Comparison of ENCODE assay signal across 12 mouse cellular contexts in genomic region chrX:48127502-48128218, GRCm38 (mm10). TPM values are rescaled to one million over a fixed set of nuclear protein-coding genes. Genes with fewer than 3 reads are reported as not detected.
A peak's percentile ranks its signal among the peaks of the same experiment; 100 is the strongest.
DNase-seq lines count a peak whose midpoint lies in the region; ATAC-seq and TF ChIP-seq lines count a peak whose summit lies in the region.
"Had no signal": no experiment of that assay in that cellular context is flagged by ENCODE, and none has a peak within 500 bp of the region (broad histone marks: within the 10 kb centered on the region; RNA-seq: fewer than 3 reads in every experiment).

No protein-coding gene starts in this region.

- no peak overlapping the region for H3K9ac ChIP-seq in ES-E14 (ENCODE audit: insufficient read depth, low read depth, low read length, poor library complexity, severe bottlenecking)
- H3K9ac ChIP-seq: midbrain, embryonic 15.5 days had no signal

- H3K36me3 ChIP-seq in ES-E14 (ENCODE audit: control insufficient read depth, insufficient read depth, low read length, poor library complexity, severe bottlenecking): no peaks in the 10 kb centered on the region
- H3K36me3 ChIP-seq: embryonic facial prominence, embryonic 10.5 days; midbrain, embryonic 15.5 days had no signal

- peak; percentile 37 for DNase-seq in lung, postnatal 36 days
- DNase-seq in lung, postnatal 14 days: no peak
- DNase-seq in ES-E14 (ENCODE audit: low read depth, low spot score): no peak
- DNase-seq in thymus, postnatal 36 days: peak; percentile 14 to 33
- DNase-seq in cerebellum, adult 9-11 months: no peak
- DNase-seq in testis, postnatal 10 days (ENCODE audit: low spot score): no peak
- DNase-seq: gastrocnemius, postnatal 36 days; heart, postnatal 4 days had no signal

- ATAC-seq in hematopoietic stem cell, adult 5-6 weeks (replicated peaks in 1 of 2; ENCODE audit: insufficient read depth in 1 of 2, low FRiP score in 2 of 2, low TSS enrichment in 1 of 2, low read depth in 1 of 2, poor library complexity in 2 of 2, severe bottlenecking in 2 of 2): peak; percentile 79 to 80
- ATAC-seq: forebrain, embryonic 14.5 days; midbrain, embryonic 15.5 days had no signal

- H3K9me3 ChIP-seq in ES-E14 (ENCODE audit: control insufficient read depth, insufficient read depth, low read depth, low read length): no peaks in the 10 kb centered on the region
- H3K9me3 ChIP-seq: embryonic facial prominence, embryonic 10.5 days; midbrain, embryonic 15.5 days had no signal

- no peak overlapping the region for H3K4me3 ChIP-seq in ES-E14 (ENCODE audit: insufficient read depth in 1 of 2, low read depth in 1 of 2, low read length in 2 of 2, poor library complexity in 1 of 2, severe bottlenecking in 1 of 2)
- H3K4me3 ChIP-seq: embryonic facial prominence, embryonic 10.5 days; midbrain, embryonic 15.5 days had no signal

- no peak overlapping the region for H3K27ac ChIP-seq in ES-E14 (ENCODE audit: insufficient read depth, low read depth, low read length, poor library complexity, severe bottlenecking)
- H3K27ac ChIP-seq: embryonic facial prominence, embryonic 10.5 days; midbrain, embryonic 15.5 days had no signal

- in situ Hi-C loops in ES-E14 (cut with MboI; ENCODE audit: low sequenced_read_pairs in 2 of 2, unreplicated experiment in 2 of 2): no loop called here

- no peaks in the 10 kb centered on the region for H3K4me1 ChIP-seq in ES-E14 (ENCODE audit: control insufficient read depth in 2 of 2, insufficient read depth in 2 of 2, low read length in 2 of 2, poor library complexity in 1 of 2)
- H3K4me1 ChIP-seq: midbrain, embryonic 15.5 days had no signal

TF ChIP-seq in ES-E14, 5 proteins besides CTCF, POLR2A, EP300 and RAD21:
- no peak for TF ChIP-seq CHD2 (IDR thresholded peaks at IDR 0.05; ENCODE audit: low read depth, low read length)
- 0 out of 2 replicates have a peak, but pooled peaks have one; percentile 42 for TF ChIP-seq MAFK (IDR thresholded peaks at IDR 0.05; ENCODE audit: insufficient read depth, low read depth, low read length)

RNA-seq across cellular contexts. Expression of gene Sash3, which starts 18.6 kb away (rescaled TPM):
- 0.54 TPM in 1 of 2 replicates, not detected in the other for total RNA-seq in ES-E14 (2012; rRNA removed)
- total RNA-seq in hematopoietic stem cell, adult 5-6 weeks (2017): 126 and 139 TPM in 2 replicates

RNA-seq across cellular contexts. Expression of gene Xpnpep2, which starts 19.1 kb away (rescaled TPM):
- 0.58 and 1.6 TPM in 2 replicates for total RNA-seq in ES-E14 (2012; rRNA removed)
- 0.25 TPM in 1 of 2 replicates, not detected in the other for total RNA-seq in hematopoietic stem cell, adult 5-6 weeks (2017)

Comparison
In these comparisons a context has a peak if more than half of its experiments do, and no peak if none do; other contexts are left out.
1. DNase-seq: peak in lung, postnatal 36 days (single experiment) and thymus, postnatal 36 days (2 of 2); none in lung, postnatal 14 days (single experiment), ES-E14 (single experiment), cerebellum, adult 9-11 months (single experiment) and testis, postnatal 10 days (single experiment).
2. RNA of gene Sash3, which starts 18.6 kb away (total RNA-seq): 126 to 139 TPM in hematopoietic stem cell, adult 5-6 weeks; 0.54 TPM in ES-E14; every median in the first group is over 10 times any median in the second.